Mouse (Mus musculus): ENCODE measurements around the gene Armc12.

Gene Armc12

GRCm38 (mm10) chr17:28513337-28513736 is 17.3 kb upstream of the Armc12 start:
- DNase-seq (ENCODE audit: low spot score in 2 of 2): no peak

- no peak for DNase-seq (ENCODE audit: low spot score in 2 of 2)
Observed at GRCm38 (mm10) chr17:28513844-28514243, 16.8 kb upstream of the Armc12 start.

GRCm38 (mm10) chr17:28514555-28514954 is 16.1 kb upstream of the Armc12 start:
- no peak for DNase-seq (ENCODE audit: low spot score in 2 of 2)

- peak in 1 of 2 experiments; percentile 37 for DNase-seq (ENCODE audit: low spot score in 2 of 2)
Observed at GRCm38 (mm10) chr17:28515431-28516341, 14.9 kb upstream of the Armc12 start.

- DNase-seq (ENCODE audit: low spot score in 2 of 2): no peak
Observed at GRCm38 (mm10) chr17:28516881-28517280, 13.7 kb upstream of the Armc12 start.

GRCm38 (mm10) chr17:28517441-28517955 is 13.1 kb upstream of the Armc12 start, which contains the start of gene Fkbp5:
TSS of gene Fkbp5 (minus strand) at chr17:28517527.
- peak in 1 of 2 experiments; percentile 43 for DNase-seq (ENCODE audit: low spot score in 2 of 2)

- peak in 1 of 2 experiments; percentile 72 for DNase-seq (ENCODE audit: low spot score in 2 of 2)
Observed at GRCm38 (mm10) chr17:28517956-28518614, 12.5 kb upstream of the Armc12 start.

- no peak for DNase-seq (ENCODE audit: low spot score in 2 of 2)
Observed at GRCm38 (mm10) chr17:28518615-28519071, 12.0 kb upstream of the Armc12 start.

GRCm38 (mm10) chr17:28519827-28520226 is 10.8 kb upstream of the Armc12 start:
- no peak for DNase-seq (ENCODE audit: low spot score in 2 of 2)

- no peak for DNase-seq (ENCODE audit: low spot score in 2 of 2)
Observed at GRCm38 (mm10) chr17:28520561-28520960, 10.0 kb upstream of the Armc12 start.

GRCm38 (mm10) chr17:28521071-28521726 is 9.4 kb upstream of the Armc12 start:
- no peak for DNase-seq (ENCODE audit: low spot score in 2 of 2)

GRCm38 (mm10) chr17:28521920-28522319 is 8.7 kb upstream of the Armc12 start:
- no peak for DNase-seq (ENCODE audit: low spot score in 2 of 2)

GRCm38 (mm10) chr17:28522623-28523354 is 7.8 kb upstream of the Armc12 start:
- DNase-seq (ENCODE audit: low spot score in 2 of 2): peak; percentile 75 to 89

GRCm38 (mm10) chr17:28523355-28524008 is 7.1 kb upstream of the Armc12 start:
- DNase-seq (ENCODE audit: low spot score in 2 of 2): no peak

GRCm38 (mm10) chr17:28524009-28524695 is 6.5 kb upstream of the Armc12 start:
- DNase-seq (ENCODE audit: low spot score in 2 of 2): peak in 1 of 2 experiments; percentile 40

GRCm38 (mm10) chr17:28524831-28525430 is 5.7 kb upstream of the Armc12 start:
- DNase-seq (ENCODE audit: low spot score in 2 of 2): no peak

GRCm38 (mm10) chr17:28527184-28528042 is 3.2 kb upstream of the Armc12 start:
- DNase-seq (ENCODE audit: low spot score in 2 of 2): no peak

GRCm38 (mm10) chr17:28528043-28528351 is 2.6 kb upstream of the Armc12 start:
- DNase-seq (ENCODE audit: low spot score in 2 of 2): peak; percentile 74 to 85

GRCm38 (mm10) chr17:28529116-28529515 is 1.5 kb upstream of the Armc12 start:
- no peak for DNase-seq (ENCODE audit: low spot score in 2 of 2)
